Mouse (Mus musculus) kidney, embryonic 14.5 days (tissue): ENCODE measurements at regions not wholly inside any gene's neighbourhood (a gene's known extent, or its start where the extent isn't known, plus 50 kb on each side); places are given as distances from the start of the nearest gene placed in this dataset.

Experiments
- ATAC-seq: fragments of 200-750 bp; cut with Nextera tagmentation; 2 replicates; pipeline ENCODE4 v1.8.0; 2017; ENCODE audit warnings: moderate number of reproducible peaks, mild to moderate bottlenecking, moderate TSS enrichment, moderate library complexity; ENCODE audit not compliant: low FRiP score, low TSS enrichment
- H3K27ac ChIP-seq: fragments of 300-500 bp; sonication (generic); 2 replicates; pipeline ENCODE4 v1.5.1; 2014; ENCODE audit warnings: low read depth, mild to moderate bottlenecking, low read length, moderate library complexity, mixed read lengths
- H3K27me3 ChIP-seq: fragments of 300-500 bp; sonication (generic); 2 replicates; pipeline ENCODE4 v1.6.1; 2014; ENCODE audit warnings: mild to moderate bottlenecking, low read length; ENCODE audit not compliant: control insufficient read depth, insufficient read depth
- H3K36me3 ChIP-seq: fragments of 300-500 bp; sonication (generic); 2 replicates; pipeline ENCODE4 v1.6.1; 2014; ENCODE audit warnings: low read length, mixed read lengths; ENCODE audit not compliant: control insufficient read depth, insufficient read depth
- H3K4me1 ChIP-seq: fragments of 300-500 bp; sonication (generic); 2 replicates; pipeline ENCODE4 v1.6.1; 2014; ENCODE audit warnings: low read length, mixed read lengths; ENCODE audit not compliant: control insufficient read depth, insufficient read depth
- H3K4me2 ChIP-seq: fragments of 300-500 bp; sonication (generic); replicated peaks from 2 replicates; pipeline ENCODE4 v1.6.1; 2014; ENCODE audit warnings: low read depth, mild to moderate bottlenecking, low read length
- H3K4me3 ChIP-seq: fragments of 300-500 bp; sonication (generic); 2 replicates; pipeline ENCODE4 v1.5.1; 2014; ENCODE audit warnings: mild to moderate bottlenecking, low read length
- H3K9ac ChIP-seq: fragments of 300-500 bp; sonication (generic); 2 replicates; pipeline ENCODE4 v1.6.1; 2014; ENCODE audit warnings: low read depth, mild to moderate bottlenecking, low read length, moderate library complexity
- H3K9me3 ChIP-seq: fragments of 300-500 bp; sonication (generic); 2 replicates; pipeline ENCODE4 v1.6.1; 2016; ENCODE audit warnings: low read length; ENCODE audit not compliant: control insufficient read depth
- WGBS: fragments of 180-500 bp; shearing (Covaris S2); extraction: QIAGEN DNeasy Blood & Tissue Kit; methylation state at CpG from one replicate; pipeline ENCODE4 v1.1.7; 2014; 5-methylcytosine and 5-hydroxymethylcytosine counted together

DNA sequence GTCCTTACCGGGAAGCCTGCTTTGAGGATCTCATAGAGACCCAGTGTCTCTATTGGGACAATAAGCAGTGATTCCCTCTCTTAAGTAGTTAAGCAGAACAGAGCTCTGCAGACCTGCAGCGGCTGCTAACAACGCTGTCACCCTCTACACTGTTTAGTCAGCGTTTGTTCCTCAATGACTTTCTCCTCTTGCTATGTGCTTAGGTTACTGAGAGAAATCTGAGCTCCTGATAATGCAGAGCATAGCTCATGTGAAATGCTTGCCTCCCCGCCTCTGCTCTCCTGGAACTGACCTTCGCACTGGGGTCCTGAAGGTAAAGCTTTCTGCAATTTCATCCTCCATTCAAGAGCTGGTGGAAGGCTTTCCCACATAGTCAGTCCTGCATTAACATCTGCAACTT lies 226.6 kb upstream of the Ppargc1a start:
- Histone ChIP-seq H3K4me3 (no peak overlapping the region), H3K4me2 (no peak overlapping the region), H3K27me3 (no peaks in the 10 kb centered on the region), H3K4me1 (no peaks in the 10 kb centered on the region), H3K27ac (no peak overlapping the region), H3K9ac (no peak overlapping the region), H3K9me3 (no peaks in the 10 kb centered on the region), H3K36me3 (no peaks in the 10 kb centered on the region)
- ATAC-seq: peak; percentile 46; the same call in 1 of the 2 replicates
- 19% methylated on average over 6 of the region's 6 CpGs for WGBS

DNA sequence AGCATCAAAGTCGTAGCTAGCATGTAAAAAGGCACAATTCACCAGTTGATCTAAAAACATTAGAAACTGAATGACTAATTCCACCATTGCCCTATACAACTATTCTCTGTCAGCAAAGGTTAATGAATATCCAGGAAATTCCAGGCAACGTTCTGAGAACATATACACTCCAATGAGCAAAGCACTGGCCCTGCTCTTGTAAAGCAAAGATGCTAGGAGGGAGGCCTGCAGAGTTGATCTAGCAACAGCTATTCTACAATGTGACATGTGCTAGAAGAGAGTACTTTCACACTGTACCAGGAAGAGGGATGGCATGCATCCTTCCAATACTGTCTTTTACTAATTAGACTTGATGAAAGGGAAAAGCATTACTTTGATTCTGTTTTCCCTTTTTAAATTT lies 225.4 kb upstream of the Ppargc1a start:
- 41% methylated on average over 2 of the region's 2 CpGs for WGBS

DNA sequence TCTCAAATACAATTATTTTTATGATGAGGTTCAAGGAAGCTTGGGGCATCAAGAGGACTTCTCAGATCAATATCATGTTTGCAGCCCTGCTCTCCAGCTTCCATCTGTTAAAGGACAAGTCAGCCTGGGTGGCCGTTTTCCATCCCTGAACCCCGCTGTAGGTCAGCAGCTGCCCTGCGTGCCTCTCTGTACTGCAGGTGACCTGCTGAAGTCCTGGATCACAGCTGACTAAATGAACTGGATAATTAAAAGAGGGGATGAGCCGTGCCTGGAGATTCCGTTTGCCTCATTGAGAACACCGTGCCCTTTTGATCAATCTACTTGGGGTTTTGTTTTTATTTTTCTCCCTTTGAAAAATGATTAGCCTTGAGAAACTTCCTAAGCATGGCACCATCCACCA lies 221.2 kb upstream of the Ppargc1a start:
- 33% methylated on average over 6 of the region's 6 CpGs for WGBS
- no peak overlapping the region for H3K4me2 ChIP-seq
- H3K27me3 ChIP-seq: no peaks in the 10 kb centered on the region
- H3K4me3 ChIP-seq: no peak overlapping the region
- H3K4me1 ChIP-seq: no peaks in the 10 kb centered on the region
- H3K9me3 ChIP-seq: no peaks in the 10 kb centered on the region
- peak; percentile 72; the same call in 1 of the 2 replicates for ATAC-seq
- no peak overlapping the region for H3K9ac ChIP-seq
- H3K36me3 ChIP-seq: no peaks in the 10 kb centered on the region
- no peak overlapping the region for H3K27ac ChIP-seq

More for the DNA sequence above, 225.4 kb upstream of the Ppargc1a start:
- Histone ChIP-seq H3K27ac (peak overlapping the region; percentile 17; the same call in 1 of the 2 replicates), H3K9me3 (no peaks in the 10 kb centered on the region), H3K36me3 (no peaks in the 10 kb centered on the region), H3K4me3 (no peak overlapping the region), H3K27me3 (no peaks in the 10 kb centered on the region), H3K4me2 (no peak overlapping the region), H3K9ac (no peak overlapping the region), H3K4me1 (no peaks in the 10 kb centered on the region)
- ATAC-seq: peak; percentile 72; the same call in 1 of the 2 replicates

DNA sequence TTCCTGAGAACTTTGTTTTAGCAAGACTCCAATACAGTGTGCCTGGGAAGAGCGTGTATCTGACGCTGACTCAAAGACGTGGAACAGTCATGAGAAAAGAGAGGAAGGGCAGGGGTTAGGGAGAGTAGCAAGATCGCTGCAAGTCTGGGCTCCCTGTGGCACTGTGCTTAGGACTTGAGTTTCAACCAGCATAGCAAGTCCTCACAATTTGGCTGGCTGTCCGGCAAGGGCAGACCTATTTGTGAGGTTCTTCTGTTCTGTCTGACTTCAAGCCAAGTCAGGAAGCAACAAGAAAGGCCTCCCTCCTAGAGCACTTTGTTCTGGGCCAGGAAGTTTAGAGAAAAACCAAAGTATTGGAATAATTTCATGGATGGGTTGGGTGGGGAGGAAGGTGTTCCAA lies 216.0 kb upstream of the Ppargc1a start:
- no peak for ATAC-seq
- H3K9ac ChIP-seq: no peak overlapping the region
- H3K4me2 ChIP-seq: no peak overlapping the region
- WGBS: 47% methylated on average over 5 of the region's 5 CpGs
- no peak overlapping the region for H3K4me3 ChIP-seq
- H3K9me3 ChIP-seq: no peaks in the 10 kb centered on the region
- H3K27ac ChIP-seq: no peak overlapping the region
- no peaks in the 10 kb centered on the region for H3K36me3 ChIP-seq
- no peaks in the 10 kb centered on the region for H3K4me1 ChIP-seq
- no peaks in the 10 kb centered on the region for H3K27me3 ChIP-seq

DNA sequence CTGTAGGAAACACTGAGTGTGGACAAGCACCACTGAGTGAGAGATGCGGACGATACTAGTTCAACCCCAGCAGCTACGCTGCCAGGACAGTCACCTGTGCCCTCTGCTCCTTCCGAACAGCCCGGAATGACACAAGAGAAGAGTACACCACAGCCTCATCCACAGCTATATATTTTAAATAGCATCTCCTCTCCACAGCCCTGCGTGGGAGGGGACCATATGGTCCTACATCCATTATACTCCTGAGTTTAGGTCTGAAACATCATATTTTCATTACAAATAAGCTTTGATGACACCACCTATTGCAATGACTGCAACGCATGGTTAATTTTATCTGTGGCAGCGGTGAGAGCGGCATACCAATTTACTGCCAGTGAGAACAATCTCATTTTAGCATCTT lies 215.6 kb upstream of the Ppargc1a start:
- H3K27me3 ChIP-seq: no peaks in the 10 kb centered on the region

DNA sequence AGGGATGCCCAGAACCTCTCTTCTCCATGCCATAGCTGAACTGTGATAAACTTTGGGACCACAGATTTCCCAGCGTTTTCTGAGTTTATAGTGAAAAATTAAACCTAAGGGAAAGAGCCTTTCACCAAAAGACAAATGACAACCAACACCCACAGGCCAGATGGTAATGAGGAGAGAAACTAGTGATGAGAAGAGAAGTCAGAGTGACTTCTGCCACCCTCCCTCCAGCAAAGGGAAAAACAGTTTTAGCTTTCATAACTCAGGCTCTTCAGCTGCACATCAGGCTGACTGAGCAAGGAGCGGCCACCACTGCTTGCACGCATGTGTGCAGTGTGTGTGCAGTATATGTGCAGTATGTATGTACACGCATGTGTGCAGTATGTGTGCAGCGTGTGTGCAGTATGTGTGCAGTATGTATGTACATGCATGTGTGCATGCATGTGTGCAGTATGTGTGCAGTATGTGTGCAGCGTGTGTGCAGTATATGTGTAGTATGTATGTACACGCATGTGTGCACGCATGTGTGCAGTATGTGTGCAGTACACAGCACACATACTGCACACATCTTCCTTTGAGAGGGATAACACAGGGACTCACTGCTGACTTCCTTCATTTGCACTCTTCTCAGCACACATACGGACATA lies 208.1 kb upstream of the Ppargc1a start:
- WGBS: 92% methylated on average over 9 of the region's 9 CpGs
- no peak overlapping the region for H3K4me3 ChIP-seq
- H3K36me3 ChIP-seq: no peaks in the 10 kb centered on the region
- no peaks in the 10 kb centered on the region for H3K9me3 ChIP-seq
- H3K4me1 ChIP-seq: no peaks in the 10 kb centered on the region
- no peak overlapping the region for H3K27ac ChIP-seq
- H3K9ac ChIP-seq: no peak overlapping the region
- ATAC-seq: no peak
- no peaks in the 10 kb centered on the region for H3K27me3 ChIP-seq
- H3K4me2 ChIP-seq: no peak overlapping the region

More for the DNA sequence above, 215.6 kb upstream of the Ppargc1a start:
- H3K4me1 ChIP-seq: no peaks in the 10 kb centered on the region
- H3K4me2 ChIP-seq: no peak overlapping the region
- H3K27ac ChIP-seq: no peak overlapping the region
- no peak for ATAC-seq
- 57% methylated on average over 9 of the region's 9 CpGs for WGBS
- H3K9me3 ChIP-seq: no peaks in the 10 kb centered on the region
- no peak overlapping the region for H3K4me3 ChIP-seq
- H3K9ac ChIP-seq: no peak overlapping the region
- no peaks in the 10 kb centered on the region for H3K36me3 ChIP-seq

DNA sequence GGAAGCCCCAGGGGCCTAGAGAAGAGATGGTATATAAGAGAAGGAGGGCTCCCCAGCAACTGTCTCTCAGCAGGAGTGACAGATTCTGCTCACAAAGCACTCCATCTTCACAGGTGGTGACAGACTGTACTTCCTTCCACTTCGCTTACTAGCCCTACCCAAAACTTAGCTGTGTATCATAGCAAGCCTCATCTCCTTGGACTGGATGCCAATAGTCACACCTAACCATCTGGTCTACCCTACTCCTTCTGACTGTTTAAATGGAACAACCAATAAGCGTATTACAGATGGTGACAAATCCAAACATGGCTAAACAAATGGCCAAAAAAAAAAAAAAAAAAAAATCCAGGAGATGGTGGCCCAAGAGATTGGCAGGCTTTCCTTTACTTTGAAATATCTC lies 204.1 kb upstream of the Ppargc1a start:
- Histone ChIP-seq H3K27ac (no peak overlapping the region), H3K27me3 (no peaks in the 10 kb centered on the region), H3K9ac (no peak overlapping the region), H3K4me2 (no peak overlapping the region), H3K9me3 (no peaks in the 10 kb centered on the region), H3K4me3 (no peak overlapping the region), H3K36me3 (no peaks in the 10 kb centered on the region), H3K4me1 (no peaks in the 10 kb centered on the region)
- no peak for ATAC-seq
- 68% methylated on average over 2 of the region's 2 CpGs for WGBS

DNA sequence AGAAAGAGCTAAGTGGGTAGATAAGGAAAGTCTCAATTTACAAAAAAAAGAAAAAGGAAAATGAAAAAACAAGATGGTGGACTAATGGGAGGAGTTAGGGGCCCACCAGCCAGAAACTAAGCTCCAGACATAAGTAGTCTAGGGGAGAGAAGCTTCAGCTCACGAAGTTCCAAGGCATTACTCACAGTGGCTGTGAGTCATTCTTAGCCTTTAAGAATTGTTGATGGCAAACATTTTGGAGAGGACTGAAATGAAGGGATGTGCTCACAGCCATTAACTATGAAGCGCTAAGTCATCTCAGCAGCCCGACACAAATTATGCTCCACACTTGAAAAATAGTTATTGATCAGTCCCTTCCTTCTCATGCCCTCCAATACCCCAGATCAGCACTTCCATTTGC lies 198.6 kb upstream of the Ppargc1a start:
- no peaks in the 10 kb centered on the region for H3K4me1 ChIP-seq

DNA sequence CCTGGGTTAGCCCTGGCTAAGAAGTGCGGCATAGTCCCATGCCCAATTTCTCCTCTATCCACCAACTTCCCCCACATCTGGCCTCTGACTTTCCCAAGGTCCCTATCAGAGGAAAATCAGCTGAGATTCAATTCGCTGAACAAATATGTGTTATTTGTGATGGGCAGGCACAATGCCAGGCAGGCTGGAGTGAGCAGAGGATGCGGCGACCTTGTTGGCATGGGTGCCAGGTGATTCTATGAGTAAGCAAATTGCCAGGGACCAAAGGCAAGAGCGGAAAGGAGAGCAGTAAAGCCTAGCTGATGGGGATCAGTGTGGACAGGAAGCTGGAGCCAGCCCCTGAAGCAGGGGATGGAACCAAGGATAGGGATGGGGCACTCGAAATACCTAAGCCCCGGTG lies 196.9 kb upstream of the Ppargc1a start:
- WGBS: 86% methylated on average over 7 of the region's 7 CpGs
- H3K4me3 ChIP-seq: no peak overlapping the region
- H3K9me3 ChIP-seq: no peaks in the 10 kb centered on the region
- no peak for ATAC-seq
- no peak overlapping the region for H3K4me2 ChIP-seq
- no peak overlapping the region for H3K27ac ChIP-seq
- H3K9ac ChIP-seq: no peak overlapping the region
- H3K4me1 ChIP-seq: no peaks in the 10 kb centered on the region
- H3K36me3 ChIP-seq: no peaks in the 10 kb centered on the region
- H3K27me3 ChIP-seq: no peaks in the 10 kb centered on the region

More for the DNA sequence above, 198.6 kb upstream of the Ppargc1a start:
- ATAC-seq: no peak
- Histone ChIP-seq H3K27ac (no peak overlapping the region), H3K9ac (no peak overlapping the region), H3K4me3 (no peak overlapping the region), H3K36me3 (no peaks in the 10 kb centered on the region), H3K27me3 (no peaks in the 10 kb centered on the region), H3K4me2 (no peak overlapping the region), H3K9me3 (no peaks in the 10 kb centered on the region)
- WGBS: 85% methylated on average over 3 of the region's 3 CpGs
